Mouse (Mus musculus) lung, adult 2 months (tissue): ENCODE measurements around the gene Dock4.

ENCODE experiments used
- CTCF ChIP-seq: fragments of 200-500 bp; IDR thresholded peaks from 2 replicates; pipeline ENCODE4 v1.5.1; 2011; ENCODE audit warnings: mild to moderate bottlenecking, low read length, control low read depth; ENCODE audit not compliant: insufficient read depth
- POLR2A ChIP-seq: fragments of 200-500 bp; IDR thresholded peaks from 2 replicates; pipeline ENCODE4 v1.6.1; 2011; ENCODE audit warnings: low read depth, mild to moderate bottlenecking, control low read depth, low read length, borderline replicate concordance; ENCODE audit errors: extremely low read depth

DNA sequence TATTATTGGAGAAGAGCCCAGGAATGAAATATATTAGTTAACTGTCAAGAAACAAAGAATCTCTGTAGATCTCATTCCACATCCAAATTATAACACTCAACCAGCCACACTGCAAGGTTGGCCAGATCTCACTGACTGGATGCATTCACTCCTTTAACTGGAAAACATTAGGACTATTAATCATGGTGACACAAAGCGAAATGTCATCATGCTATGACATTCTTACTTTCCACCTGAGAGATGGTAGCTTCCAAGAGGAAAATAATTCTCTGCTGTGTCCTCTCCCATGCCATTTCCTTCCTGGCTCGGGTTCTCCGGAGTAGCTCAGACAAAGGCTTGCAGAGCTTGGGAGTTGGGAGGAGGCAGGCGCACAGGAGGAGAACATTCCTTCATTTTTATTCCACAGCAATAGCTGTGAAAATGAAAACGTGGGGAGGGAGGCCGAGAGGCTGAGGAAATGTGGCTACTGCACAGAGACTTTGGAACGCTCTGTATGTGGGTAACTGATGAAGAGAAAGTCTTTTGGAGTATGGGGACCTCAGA lies 17.0 kb downstream of the Dock4 start:
- TF ChIP-seq POLR2A (no peak; the same call in 1 of the 2 replicates), CTCF (no peak)
